Mouse (Mus musculus) hindbrain, embryonic 16.5 days (tissue): ENCODE measurements around the gene Acta2. TPM values are rescaled to one million over a fixed set of nuclear protein-coding genes. Genes with fewer than 3 reads are reported as not detected.

ENCODE experiments used
- ATAC-seq: fragments of 200-750 bp; cut with Nextera tagmentation; 2 replicates; pipeline ENCODE4 v1.8.0; 2017; ENCODE audit warnings: moderate TSS enrichment, moderate library complexity
- H3K27ac ChIP-seq: fragments of 300-500 bp; sonication (generic); 2 replicates; pipeline ENCODE4 v1.5.1; 2014; ENCODE audit warnings: low read depth, mild to moderate bottlenecking, control low read depth, low read length, moderate library complexity
- H3K27me3 ChIP-seq: fragments of 300-500 bp; sonication (generic); replicated peaks from 2 replicates; pipeline ENCODE4 v1.6.1; 2014; ENCODE audit warnings: low read length; ENCODE audit not compliant: control insufficient read depth, insufficient read depth
- H3K36me3 ChIP-seq: fragments of 300-500 bp; sonication (generic); 2 replicates; pipeline ENCODE4 v1.6.1; 2014; ENCODE audit warnings: mild to moderate bottlenecking, low read length, moderate library complexity, mixed read lengths; ENCODE audit not compliant: control insufficient read depth, insufficient read depth
- H3K4me1 ChIP-seq: fragments of 300-500 bp; sonication (generic); 2 replicates; pipeline ENCODE4 v1.6.1; 2014; ENCODE audit warnings: low read depth, low read length; ENCODE audit not compliant: control insufficient read depth, insufficient read depth
- H3K4me2 ChIP-seq: fragments of 300-500 bp; sonication (generic); 2 replicates; pipeline ENCODE4 v1.6.1; 2014; ENCODE audit warnings: mild to moderate bottlenecking, low read length, control low read depth, moderate library complexity
- H3K4me3 ChIP-seq: fragments of 300-500 bp; sonication (generic); 2 replicates; pipeline ENCODE4 v1.5.1; 2014; ENCODE audit warnings: mild to moderate bottlenecking, low read length, control low read depth, moderate library complexity
- H3K9ac ChIP-seq: fragments of 300-500 bp; sonication (generic); 2 replicates; pipeline ENCODE4 v1.6.1; 2014; ENCODE audit warnings: low read depth, mild to moderate bottlenecking, control low read depth, low read length, moderate library complexity
- H3K9me3 ChIP-seq: fragments of 300-500 bp; sonication (generic); 2 replicates; pipeline ENCODE4 v1.6.1; 2014; ENCODE audit warnings: mild to moderate bottlenecking, low read length, moderate library complexity; ENCODE audit not compliant: control insufficient read depth
- WGBS: fragments of 180-500 bp; shearing (Covaris S2); extraction: QIAGEN DNeasy Blood & Tissue Kit; methylation state at CpG from one replicate; pipeline ENCODE4 v1.1.7; 2014; 5-methylcytosine and 5-hydroxymethylcytosine counted together
- polyA plus RNA-seq: library from polyadenylated mRNA; unstranded; fragments of >200 nt; fragmentation: Nextera tagmentation; extraction: Ambion mirVana; gene quantifications from 2 replicates; pipeline ENCODE4 v1.2.1, GENCODE M21; 2015

Acta2 gene
- polyA plus RNA-seq, 1 experiment from 2014 or later: 17.6 TPM

DNA sequence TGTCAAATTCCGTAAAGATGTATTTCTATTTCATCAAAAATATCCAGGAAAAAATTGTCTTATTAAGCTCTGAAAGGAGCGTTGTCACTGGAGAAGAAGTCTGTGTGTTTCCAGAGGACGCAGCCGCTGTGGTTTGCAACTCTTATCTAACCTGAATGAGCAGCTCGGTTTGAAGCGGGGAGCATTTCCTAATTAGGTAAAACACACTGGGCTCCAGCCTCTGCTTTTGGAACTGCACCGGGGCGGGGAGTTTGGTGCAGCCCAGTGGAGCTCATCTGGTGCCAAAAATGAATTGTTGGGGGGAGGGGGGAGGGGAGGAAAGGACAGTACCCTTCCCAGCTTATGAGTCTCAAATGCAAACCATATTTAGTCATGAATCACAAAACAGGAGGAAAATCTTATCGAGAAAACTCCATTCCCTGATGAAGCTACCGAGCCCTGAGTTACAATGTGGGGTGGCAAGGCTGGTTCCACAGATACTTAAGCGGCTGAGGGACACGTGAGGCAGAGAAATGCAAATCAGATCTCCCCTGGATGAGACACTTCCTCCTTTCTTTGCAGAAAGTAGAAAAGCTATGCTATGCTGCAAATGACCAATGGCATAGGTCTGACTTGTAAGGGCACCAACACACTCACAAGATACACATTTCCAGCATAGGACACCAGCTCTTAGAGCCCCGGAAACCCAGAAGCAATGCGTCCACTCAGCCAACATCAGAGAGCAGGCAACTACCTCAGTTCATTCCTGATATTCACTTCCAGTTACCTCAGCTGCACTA lies 1.1 kb downstream of the Acta2 start:
- Histone ChIP-seq H3K4me2 (no peak overlapping the region), H3K36me3 (no peaks in the 10 kb centered on the region), H3K9ac (no peak overlapping the region), H3K4me3 (no peak overlapping the region), H3K27me3 (no peaks in the 10 kb centered on the region), H3K9me3 (no peaks in the 10 kb centered on the region), H3K27ac (no peak overlapping the region), H3K4me1 (no peaks in the 10 kb centered on the region)
- 53% methylated on average over 14 of the region's 14 CpGs for WGBS
- no peak for ATAC-seq

DNA sequence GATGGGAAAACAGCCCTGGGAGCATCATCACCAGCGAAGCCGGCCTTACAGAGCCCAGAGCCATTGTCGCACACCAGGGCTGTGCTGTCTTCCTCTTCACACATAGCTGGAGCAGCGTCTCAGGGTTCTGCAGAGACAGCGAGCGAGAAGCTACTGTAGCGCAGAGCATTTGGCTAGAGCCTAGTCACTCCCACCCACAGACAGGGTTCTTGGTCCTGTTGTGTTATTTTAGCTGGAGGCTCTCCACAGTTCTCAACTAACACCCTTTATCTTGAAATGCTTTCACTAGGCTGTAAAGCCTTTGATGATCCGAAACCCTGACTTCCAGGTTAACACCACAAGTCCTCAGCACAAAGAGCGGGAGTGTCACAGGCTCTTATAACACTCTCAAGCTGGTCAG lies 2.9 kb downstream of the Acta2 start:
- WGBS: 88% methylated on average over 9 of the region's 9 CpGs
- H3K9me3 ChIP-seq: no peaks in the 10 kb centered on the region
- H3K9ac ChIP-seq: no peak overlapping the region
- H3K4me3 ChIP-seq: no peak overlapping the region
- H3K36me3 ChIP-seq: no peaks in the 10 kb centered on the region
- no peak for ATAC-seq
- no peak overlapping the region for H3K27ac ChIP-seq
- no peaks in the 10 kb centered on the region for H3K4me1 ChIP-seq
- no peaks in the 10 kb centered on the region for H3K27me3 ChIP-seq
- no peak overlapping the region for H3K4me2 ChIP-seq

DNA sequence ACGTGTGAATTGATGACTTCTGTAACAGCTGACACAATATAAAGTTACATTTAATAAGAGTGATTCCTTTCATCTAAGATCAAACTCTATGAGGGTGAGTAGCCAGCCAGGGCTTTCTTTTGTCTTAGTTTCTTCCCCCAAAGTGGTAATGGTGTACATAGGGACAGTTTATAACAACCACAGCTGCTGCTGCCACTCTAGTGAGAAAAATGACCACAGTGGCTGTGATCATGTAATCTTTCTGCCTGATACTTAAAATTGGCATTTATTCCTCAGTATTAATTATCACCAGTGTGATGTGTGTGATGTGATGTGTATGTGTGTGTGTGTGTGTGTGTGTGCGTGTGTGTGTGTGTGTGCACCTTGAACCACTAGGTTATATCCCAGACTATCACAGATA lies 3.5 kb downstream of the Acta2 start:
- Histone ChIP-seq H3K27ac (no peak overlapping the region), H3K27me3 (no peaks in the 10 kb centered on the region), H3K9ac (no peak overlapping the region), H3K4me2 (no peak overlapping the region), H3K4me1 (no peaks in the 10 kb centered on the region), H3K4me3 (no peak overlapping the region), H3K9me3 (no peaks in the 10 kb centered on the region), H3K36me3 (no peaks in the 10 kb centered on the region)
- no peak for ATAC-seq
- WGBS: 81% methylated on average over 2 of the region's 2 CpGs

DNA sequence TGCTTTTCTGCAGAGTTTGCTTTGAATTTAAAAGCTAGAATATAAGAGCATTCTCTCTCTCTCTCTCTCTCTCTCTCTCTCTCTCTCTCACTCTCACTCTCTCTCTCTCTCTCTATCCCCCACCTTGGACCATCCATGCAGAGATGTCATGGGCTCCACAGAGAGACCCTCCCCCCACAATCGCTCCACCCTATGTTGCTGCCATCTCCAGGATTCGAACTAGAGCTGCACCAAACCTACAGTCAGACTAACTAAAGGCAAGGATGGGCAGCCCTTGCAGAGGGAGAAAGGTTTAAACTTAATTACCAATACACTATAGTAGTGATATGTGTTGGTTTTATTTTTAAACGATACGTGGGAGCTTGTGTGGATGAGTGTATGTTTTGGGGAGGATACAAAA lies 4.8 kb downstream of the Acta2 start:
- Histone ChIP-seq H3K36me3 (no peaks in the 10 kb centered on the region), H3K4me2 (no peak overlapping the region), H3K9me3 (no peaks in the 10 kb centered on the region), H3K4me1 (no peaks in the 10 kb centered on the region), H3K27me3 (no peaks in the 10 kb centered on the region), H3K27ac (no peak overlapping the region), H3K9ac (no peak overlapping the region), H3K4me3 (no peak overlapping the region)
- no peak for ATAC-seq
- 87% methylated on average over 4 of the region's 4 CpGs for WGBS

DNA sequence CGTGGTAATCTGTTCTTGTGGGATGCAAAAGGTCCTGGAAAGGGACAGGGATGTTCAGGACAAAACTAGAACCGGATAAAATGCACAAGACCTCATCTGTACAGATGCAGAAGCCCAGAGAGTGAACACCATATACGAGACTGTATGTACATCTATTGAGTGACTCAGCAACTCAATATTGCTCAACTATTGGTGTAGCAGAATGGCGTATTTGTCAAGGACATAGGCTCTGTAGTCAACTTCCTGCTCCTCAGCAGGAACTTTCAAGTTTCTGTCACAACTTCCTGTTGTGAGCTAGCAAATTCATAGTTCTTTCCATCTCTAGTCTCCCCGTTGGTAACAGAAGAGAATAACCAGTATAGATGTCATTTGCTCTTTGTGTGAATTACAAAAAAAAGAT lies 6.8 kb downstream of the Acta2 start:
- Histone ChIP-seq H3K9me3 (no peaks in the 10 kb centered on the region), H3K9ac (no peak overlapping the region), H3K4me3 (no peak overlapping the region), H3K4me2 (no peak overlapping the region), H3K4me1 (no peaks in the 10 kb centered on the region), H3K27ac (no peak overlapping the region), H3K36me3 (no peaks in the 10 kb centered on the region), H3K27me3 (no peaks in the 10 kb centered on the region)
- no peak for ATAC-seq
- WGBS: 77% methylated on average over 5 of the region's 5 CpGs

DNA sequence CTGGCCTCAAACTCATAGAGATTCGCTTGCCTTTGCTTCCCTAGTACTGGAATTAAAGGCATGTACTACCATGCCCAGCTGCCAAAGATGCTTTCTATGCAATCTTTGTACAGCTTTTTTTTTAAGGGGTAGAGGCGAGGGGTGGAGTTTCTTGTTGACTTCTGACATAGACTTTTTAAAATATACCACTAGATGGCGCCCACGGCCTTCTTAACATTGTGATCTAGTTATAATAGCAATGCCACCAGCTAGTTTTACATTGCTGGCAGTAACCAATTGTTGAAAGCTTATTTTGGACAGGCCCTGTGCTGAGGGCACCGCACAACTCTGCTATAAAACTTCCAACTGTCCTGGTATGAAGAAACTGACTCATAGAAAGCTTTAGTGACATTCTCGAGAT lies 11.3 kb downstream of the Acta2 start:
- Histone ChIP-seq H3K4me3 (no peak overlapping the region), H3K4me2 (no peak overlapping the region), H3K4me1 (no peaks in the 10 kb centered on the region), H3K27ac (no peak overlapping the region), H3K36me3 (no peaks in the 10 kb centered on the region), H3K9ac (no peak overlapping the region), H3K27me3 (no peaks in the 10 kb centered on the region), H3K9me3 (no peaks in the 10 kb centered on the region)
- peak; percentile 73 for ATAC-seq
- WGBS: 20% methylated on average over 6 of the region's 6 CpGs

DNA sequence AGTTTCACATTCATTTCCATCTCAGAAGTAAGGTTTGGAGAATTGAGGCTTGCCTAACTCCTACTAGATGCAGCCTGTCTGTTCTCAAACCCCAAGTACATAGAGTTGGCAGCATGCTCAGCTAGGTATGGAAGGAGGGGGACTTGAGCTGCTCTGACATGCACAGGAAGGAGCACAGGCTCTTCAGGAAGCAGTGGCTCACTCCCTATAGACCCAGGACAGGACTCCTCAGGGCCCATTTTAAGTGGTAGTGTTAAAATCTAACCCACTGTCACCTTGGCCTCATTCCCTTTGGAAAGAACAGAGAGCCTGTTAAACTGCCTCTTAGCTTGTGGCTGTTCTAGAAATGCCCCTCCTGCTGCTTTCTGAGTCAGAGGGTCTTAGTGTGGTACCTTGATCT lies 12.5 kb downstream of the Acta2 start:
- no peaks in the 10 kb centered on the region for H3K4me1 ChIP-seq
- no peaks in the 10 kb centered on the region for H3K9me3 ChIP-seq
- no peak overlapping the region for H3K4me3 ChIP-seq
- H3K27me3 ChIP-seq: no peaks in the 10 kb centered on the region
- H3K4me2 ChIP-seq: no peak overlapping the region
- no peak overlapping the region for H3K27ac ChIP-seq
- H3K36me3 ChIP-seq: no peaks in the 10 kb centered on the region; the same call in 1 of the 2 replicates
- ATAC-seq: no peak
- H3K9ac ChIP-seq: no peak overlapping the region

DNA sequence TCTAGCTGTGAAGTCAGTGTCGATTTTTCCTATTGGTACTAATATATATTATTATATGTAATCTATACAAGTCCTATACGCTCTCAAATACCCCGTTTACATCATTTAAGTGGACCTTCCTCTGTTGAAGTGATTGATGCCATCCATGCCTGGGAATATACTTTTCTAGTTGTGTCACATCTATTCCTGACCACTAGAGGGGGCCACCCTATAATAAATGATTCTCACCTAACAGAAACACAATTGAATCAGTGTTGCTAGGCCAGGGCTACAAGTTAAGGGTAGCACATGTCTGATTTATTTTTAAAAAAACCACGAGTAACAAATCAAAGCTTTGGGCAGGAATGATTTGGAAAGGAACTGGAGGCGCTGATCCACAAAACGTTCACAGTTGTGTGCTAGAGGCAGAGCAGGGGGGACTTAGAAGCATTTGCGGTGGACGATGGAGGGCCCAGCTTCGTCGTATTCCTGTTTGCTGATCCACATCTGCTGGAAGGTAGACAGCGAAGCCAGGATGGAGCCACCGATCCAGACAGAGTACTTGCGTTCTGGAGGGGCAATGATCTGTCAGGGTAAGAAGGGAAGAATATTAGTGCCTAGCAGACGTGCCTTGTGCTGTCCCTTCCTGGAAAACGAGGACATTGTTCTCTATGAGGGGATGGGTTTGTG lies 14.0 kb downstream of the Acta2 start:
- Histone ChIP-seq H3K27ac (no peak overlapping the region), H3K9me3 (no peaks in the 10 kb centered on the region), H3K27me3 (no peaks in the 10 kb centered on the region), H3K4me3 (no peak overlapping the region), H3K36me3 (peaks cover 2% of the 10 kb centered on the region; the same call in 1 of the 2 replicates), H3K9ac (no peak overlapping the region), H3K4me2 (no peak overlapping the region), H3K4me1 (no peaks in the 10 kb centered on the region)
- no peak for ATAC-seq
- 69% methylated on average over 15 of the region's 15 CpGs for WGBS

DNA sequence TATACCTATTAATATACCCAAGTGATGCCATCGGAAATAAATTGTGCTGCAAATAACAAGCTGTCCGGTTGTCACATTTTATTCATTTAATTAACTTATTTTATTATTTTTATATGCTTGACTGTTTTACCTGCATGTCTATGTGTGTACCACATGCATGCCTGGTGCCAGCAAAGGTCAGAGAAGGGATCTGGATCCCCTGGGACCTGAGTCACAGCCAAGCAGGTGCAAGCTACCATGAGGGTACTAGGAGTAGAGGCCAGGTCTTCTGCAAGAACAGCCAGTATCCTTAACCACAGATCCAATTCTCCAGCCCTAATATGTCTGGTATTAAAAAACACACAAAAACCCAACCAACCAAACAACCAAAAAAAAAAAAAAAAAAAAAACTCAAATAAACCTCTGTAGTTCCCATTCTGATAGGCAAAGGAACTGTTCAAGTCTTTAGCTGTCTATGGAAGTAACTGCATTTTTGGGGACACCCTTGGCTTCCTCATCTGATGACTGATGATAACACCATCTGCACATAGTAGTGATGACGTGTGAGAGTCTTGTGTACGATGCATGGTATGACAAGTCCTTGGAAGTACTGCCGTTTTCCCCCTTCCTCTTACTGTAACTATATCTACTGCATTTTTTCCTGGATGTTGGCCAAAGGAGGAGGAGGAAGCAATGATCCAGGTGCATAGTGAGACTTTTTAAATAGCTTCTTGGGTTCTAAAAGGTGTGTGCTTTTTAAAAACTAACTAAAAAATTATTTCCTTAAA lies 14.9 kb downstream of the Acta2 start:
- no peaks in the 10 kb centered on the region for H3K4me1 ChIP-seq
- no peaks in the 10 kb centered on the region for H3K9me3 ChIP-seq
- no peak overlapping the region for H3K4me2 ChIP-seq
- no peak overlapping the region for H3K9ac ChIP-seq
- no peak overlapping the region for H3K27ac ChIP-seq
- peaks cover 2% of the 10 kb centered on the region; the same call in 1 of the 2 replicates for H3K36me3 ChIP-seq
- no peaks in the 10 kb centered on the region for H3K27me3 ChIP-seq
- 96% methylated on average over 5 of the region's 5 CpGs for WGBS
- no peak for ATAC-seq
- no peak overlapping the region for H3K4me3 ChIP-seq
